Mouse (Mus musculus): Measurements from ENCODE around the gene Vps29.

DNA sequence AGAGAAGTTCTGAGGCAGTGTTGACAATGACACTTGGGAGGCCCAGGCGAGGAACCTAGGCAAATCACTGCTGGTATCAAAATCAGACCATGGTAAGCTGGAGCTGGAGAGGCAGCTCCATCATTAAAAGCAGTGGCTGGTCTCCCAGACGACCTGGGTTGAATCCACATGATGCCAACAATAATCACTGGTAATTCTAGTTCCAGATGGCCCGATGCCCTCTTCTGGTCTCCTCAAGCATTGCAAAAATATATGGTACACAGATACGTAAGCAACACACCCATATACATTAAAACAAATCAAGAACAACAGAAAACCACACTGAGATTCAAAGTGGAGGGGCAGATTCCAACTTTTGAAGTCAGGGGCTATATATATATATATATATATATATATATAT is 8.4 kb upstream of the Vps29 start:
- TF ChIP-seq POLR2A (IDR thresholded peaks at IDR 0.05; ENCODE audit: borderline replicate concordance, low read depth, low read length), result no peak
- TF ChIP-seq CTCF (IDR thresholded peaks at IDR 0.05; ENCODE audit: low read depth, low read length), result no peak
